Comparison of ENCODE assay signal across 17 mouse cellular contexts in the genomic region with DNA sequence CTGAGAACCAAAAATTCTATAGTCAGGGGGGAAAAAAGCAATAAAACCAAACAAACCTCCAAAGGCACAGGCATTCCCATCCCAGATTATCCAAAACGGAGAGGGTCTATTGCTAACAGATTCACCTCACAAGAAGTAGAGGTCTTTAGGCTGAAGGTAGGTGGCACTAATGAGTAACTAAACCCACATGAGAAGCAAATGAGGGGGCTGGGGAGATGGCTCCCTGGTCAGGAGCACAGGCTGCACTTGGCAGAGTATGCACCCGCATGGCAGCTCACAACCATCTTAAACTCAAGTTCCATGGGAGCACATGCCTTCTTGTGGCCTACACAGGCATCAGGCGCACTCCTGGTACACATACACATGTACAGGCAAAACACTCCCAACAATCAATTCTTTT.
"Had no signal": no experiment of that assay in that cellular context is flagged by ENCODE, and none has a peak within 500 bp of the region (broad histone marks: within the 10 kb centered on the region; RNA-seq: fewer than 3 reads in every experiment).

No protein-coding gene starts in this region.

- H3K27me3 ChIP-seq: midbrain, embryonic 13.5 days; neural tube, embryonic 13.5 days had no signal

- H3K36me3 ChIP-seq: midbrain, embryonic 10.5 days; midbrain, embryonic 13.5 days; neural tube, embryonic 13.5 days had no signal

- H3K9ac ChIP-seq: lung, embryonic 14.5 days; midbrain, embryonic 13.5 days; neural tube, embryonic 13.5 days had no signal

- H3K4me2 ChIP-seq: liver, embryonic 11.5 days; lung, embryonic 14.5 days; midbrain, embryonic 13.5 days; neural tube, embryonic 13.5 days had no signal

- H3K4me3 ChIP-seq: megakaryocyte, embryonic 14.5 days; midbrain, embryonic 10.5 days; midbrain, embryonic 13.5 days; myocyte; neural tube, embryonic 13.5 days had no signal

- H3K9me3 ChIP-seq: megakaryocyte, embryonic 14.5 days; midbrain, embryonic 10.5 days; midbrain, embryonic 13.5 days; neural tube, embryonic 13.5 days had no signal

- ATAC-seq: intestine, embryonic 16.5 days; lung, postnatal 0 days; midbrain, embryonic 13.5 days; midbrain, embryonic 16.5 days had no signal

- H3K4me1 ChIP-seq: midbrain, embryonic 10.5 days; midbrain, embryonic 13.5 days; neural tube, embryonic 13.5 days had no signal

- DNase-seq: kidney, adult 18-20 months; kidney, adult 9 months; kidney, postnatal 14 days; kidney, postnatal 4 days; lung, embryonic 14.5 days; thymus, adult 2 months; thymus, postnatal 14 days had no signal

- H3K27ac ChIP-seq: macrophage; midbrain, embryonic 10.5 days; midbrain, embryonic 13.5 days; neural tube, embryonic 13.5 days had no signal
